ENCODE assay signal across 8 mouse cellular contexts in genomic region chr1:181017212-181017711, GRCm38 (mm10). TPM values are rescaled to one million over a fixed set of nuclear protein-coding genes. Genes with fewer than 3 reads are reported as not detected.
A peak's percentile ranks its signal among the peaks of the same experiment; 100 is the strongest.
DNase-seq lines count a peak whose midpoint lies in the region; ATAC-seq and TF ChIP-seq lines count a peak whose summit lies in the region.

No protein-coding gene starts in this region.

- H3K9me3 ChIP-seq in G1E (replicated peaks) = no peaks in the 10 kb centered on the region
- H3K9me3 ChIP-seq in forebrain, embryonic 15.5 days = no peaks in the 10 kb centered on the region
- no peaks in the 10 kb centered on the region for H3K9me3 ChIP-seq in neural tube, embryonic 15.5 days (replicated peaks)

- no peak for TF ChIP-seq CTCF in G1E (IDR thresholded peaks at IDR 0.05; ENCODE audit: low read depth, low read length)

- peaks cover 72% of the 10 kb centered on the region for H3K27me3 ChIP-seq in G1E (ENCODE audit: insufficient read depth, low read length)
- no peaks in the 10 kb centered on the region for H3K27me3 ChIP-seq in forebrain, embryonic 15.5 days
- no peaks in the 10 kb centered on the region; the same call in 1 of the 2 replicates for H3K27me3 ChIP-seq in neural tube, embryonic 15.5 days (replicated peaks)

- H3K4me1 ChIP-seq in G1E (ENCODE audit: insufficient read depth, low read depth, low read length) = peaks cover 15% of the 10 kb centered on the region
- peaks cover 22% of the 10 kb centered on the region for H3K4me1 ChIP-seq in forebrain, embryonic 15.5 days
- peaks cover 29% of the 10 kb centered on the region for H3K4me1 ChIP-seq in neural tube, embryonic 15.5 days

- no peaks in the 10 kb centered on the region for H3K36me3 ChIP-seq in G1E (replicated peaks)
- no peaks in the 10 kb centered on the region for H3K36me3 ChIP-seq in forebrain, embryonic 15.5 days
- H3K36me3 ChIP-seq in neural tube, embryonic 15.5 days = no peaks in the 10 kb centered on the region

- peak overlapping the region; percentile 89 for H3K4me2 ChIP-seq in forebrain, embryonic 15.5 days (replicated peaks)
- H3K4me2 ChIP-seq in neural tube, embryonic 15.5 days = peak overlapping the region; percentile 96

- intact Hi-C loops in heart, postnatal 25 days (cut with DNase I) = loop anchor here (10.0 kb wide), 1 partner anchor 198 kb away; the partner anchor contains the start of gene Wdr26

- ATAC-seq in G1E (ENCODE audit: extremely low read depth, insufficient number of reproducible peaks, low FRiP score, poor library complexity, severe bottlenecking) = no peak
- peak; percentile 82 for ATAC-seq in forebrain, embryonic 15.5 days (replicated peaks)
- ATAC-seq in neural tube, embryonic 15.5 days (ENCODE audit: low FRiP score) = peak; percentile 88

- peak overlapping the region; percentile 45 for H3K9ac ChIP-seq in forebrain, embryonic 15.5 days (replicated peaks)
- H3K9ac ChIP-seq in neural tube, embryonic 15.5 days (replicated peaks) = peak overlapping the region; percentile 52

- no peak for DNase-seq in G1E (ENCODE audit: low spot score)
- DNase-seq in cerebellum, adult 18-20 months = peak; percentile 85
- DNase-seq in heart, postnatal 25 days (ENCODE audit: low spot score) = peak; percentile 76
- peak; percentile 41 to 79 for DNase-seq in layer of hippocampus, adult 18-20 months (ENCODE audit: low spot score in 2 of 2)
- peak; percentile 90 to 94 for DNase-seq in lung, adult 18-20 months
- DNase-seq in testis, postnatal 10 days (ENCODE audit: low spot score) = peak; percentile 84

- under 1% methylated on average over 22 of the region's 22 CpGs for WGBS in forebrain, embryonic 15.5 days
- under 1% methylated on average over 22 of the region's 22 CpGs for WGBS in neural tube, embryonic 15.5 days

- H3K27ac ChIP-seq in forebrain, embryonic 15.5 days (replicated peaks) = no peak overlapping the region
- H3K27ac ChIP-seq in neural tube, embryonic 15.5 days (replicated peaks) = peak overlapping the region; percentile 62

- peak overlapping the region; percentile 32; the same call in 1 of the 2 replicates for H3K4me3 ChIP-seq in G1E (ENCODE audit: low read depth, low read length)
- peak overlapping the region; percentile 42 for H3K4me3 ChIP-seq in forebrain, embryonic 15.5 days
- H3K4me3 ChIP-seq in neural tube, embryonic 15.5 days (replicated peaks) = peak overlapping the region; percentile 50

RNA-seq across cellular contexts. Expression of gene Ephx1, which starts 3.4 kb away (rescaled TPM):
- total RNA-seq in G1E (2014; fragmentation: Nextera tagmentation) (not detected in 2 replicates), G1E (2017) (not detected in 2 replicates)
- polyA plus RNA-seq in G1E (2012) = not detected in 2 replicates
- 3.6 and 4.0 TPM in 2 replicates for polyA plus RNA-seq in forebrain, embryonic 15.5 days (2015; fragmentation: Nextera tagmentation; extraction: Ambion mirVana)
- total RNA-seq in heart, postnatal 25 days (2021) = 10 to 100 TPM; 22.5 to 40.8 TPM
- 10 to 100 TPM; 32.2 to 33.3 TPM for total RNA-seq in layer of hippocampus, adult 18-20 months (2021)
- 7.4 and 7.6 TPM in 2 replicates for polyA plus RNA-seq in neural tube, embryonic 15.5 days (2015; fragmentation: Nextera tagmentation; extraction: Ambion mirVana)

RNA-seq across cellular contexts. Expression of gene 9130409I23Rik, which starts 33.8 kb away (rescaled TPM):
- total RNA-seq in G1E (2014; fragmentation: Nextera tagmentation) (not detected in 2 replicates), G1E (2017) (0.05 TPM in 1 of 2 replicates, not detected in the other)
- not detected in 2 replicates for polyA plus RNA-seq in G1E (2012)
- polyA plus RNA-seq in forebrain, embryonic 15.5 days (2015; fragmentation: Nextera tagmentation; extraction: Ambion mirVana) = 0.11 TPM in 1 of 2 replicates, not detected in the other
- total RNA-seq in heart, postnatal 25 days (2021) = not detected
- total RNA-seq in layer of hippocampus, adult 18-20 months (2021) = not detected
- 0.10 and 0.13 TPM in 2 replicates for polyA plus RNA-seq in neural tube, embryonic 15.5 days (2015; fragmentation: Nextera tagmentation; extraction: Ambion mirVana)

Comparison
In these comparisons a context has a peak if more than half of its experiments do, and no peak if none do; other contexts are left out.
1. RNA of gene Ephx1, which starts 3.4 kb away (total RNA-seq): 22.5 to 40.8 TPM in heart, postnatal 25 days and 32.2 to 33.3 TPM in layer of hippocampus, adult 18-20 months; not detected in G1E; every median in the first group is over 10 times any median in the second.
2. Peak in every context shown above with its lines, with median percentiles within 50 percentile points of each other: H3K4me3 ChIP-seq.